Mouse (Mus musculus) embryonic facial prominence, embryonic 15.5 days (tissue): Measurements from ENCODE around the gene Hs3st2. TPM values are rescaled to one million over a fixed set of nuclear protein-coding genes. Genes with fewer than 3 reads are reported as not detected.

Experiments used
- ATAC-seq: fragments of 200-750 bp; cut with Nextera tagmentation; 2 replicates; pipeline ENCODE4 v1.8.0; 2017; ENCODE audit warnings: low read depth, moderate TSS enrichment; ENCODE audit not compliant: insufficient number of reproducible peaks, low FRiP score, low TSS enrichment
- H3K27ac ChIP-seq: fragments of 300-500 bp; sonication (generic); replicated peaks from 2 replicates; pipeline ENCODE4 v1.5.1; 2015; ENCODE audit warnings: mild to moderate bottlenecking, inconsistent platforms
- H3K27me3 ChIP-seq: fragments of 300-500 bp; sonication (generic); 2 replicates; pipeline ENCODE4 v1.6.1; 2015; ENCODE audit warnings: inconsistent platforms
- H3K36me3 ChIP-seq: fragments of 300-500 bp; sonication (generic); 2 replicates; pipeline ENCODE4 v1.6.1; 2015; ENCODE audit warnings: mild to moderate bottlenecking, inconsistent platforms
- H3K4me1 ChIP-seq: fragments of 300-500 bp; sonication (generic); 2 replicates; pipeline ENCODE4 v1.6.1; 2015; ENCODE audit warnings: inconsistent platforms
- H3K4me2 ChIP-seq: fragments of 300-500 bp; sonication (generic); replicated peaks from 2 replicates; pipeline ENCODE4 v1.6.1; 2015; ENCODE audit warnings: mild to moderate bottlenecking, inconsistent platforms
- H3K4me3 ChIP-seq: fragments of 300-500 bp; sonication (generic); replicated peaks from 2 replicates; pipeline ENCODE4 v1.5.1; 2015; ENCODE audit warnings: mild to moderate bottlenecking, inconsistent platforms
- H3K9ac ChIP-seq: fragments of 300-500 bp; sonication (generic); 2 replicates; pipeline ENCODE4 v1.6.1; 2015; ENCODE audit warnings: inconsistent platforms
- H3K9me3 ChIP-seq: fragments of 300-500 bp; sonication (generic); replicated peaks from 2 replicates; pipeline ENCODE4 v1.6.1; 2016; ENCODE audit warnings: inconsistent platforms
- WGBS: fragments of 180-500 bp; shearing (Covaris S2); methylation state at CpG from one replicate; pipeline ENCODE4 v1.1.7; 2015; 5-methylcytosine and 5-hydroxymethylcytosine counted together
- polyA plus RNA-seq: library from polyadenylated mRNA; unstranded; fragments of >200 nt; fragmentation: Nextera tagmentation; extraction: Ambion mirVana; gene quantifications from 2 replicates; pipeline ENCODE4 v1.2.1, GENCODE M21; 2015

The Hs3st2 gene
- polyA plus RNA-seq, 1 experiment from 2014 or later = 0.19 TPM

- H3K4me3 ChIP-seq = no peak overlapping the region
- no peaks in the 10 kb centered on the region for H3K4me1 ChIP-seq
- 81% methylated on average over 6 of the region's 6 CpGs for WGBS
- no peaks in the 10 kb centered on the region for H3K36me3 ChIP-seq
- no peaks in the 10 kb centered on the region for H3K9me3 ChIP-seq
- H3K9ac ChIP-seq = no peak overlapping the region
- no peaks in the 10 kb centered on the region for H3K27me3 ChIP-seq
- no peak overlapping the region for H3K27ac ChIP-seq
- no peak overlapping the region for H3K4me2 ChIP-seq
- no peak for ATAC-seq
These were observed 69.0 kb downstream of the Hs3st2 start for GRCm38 (mm10) chr7:121460626-121461025.

GRCm38 (mm10) chr7:121464441-121464840 lies 72.8 kb downstream of the Hs3st2 start:
- Histone ChIP-seq H3K27me3 (no peaks in the 10 kb centered on the region), H3K4me3 (no peak overlapping the region), H3K27ac (no peak overlapping the region), H3K4me1 (no peaks in the 10 kb centered on the region), H3K9ac (no peak overlapping the region), H3K4me2 (no peak overlapping the region), H3K36me3 (no peaks in the 10 kb centered on the region), H3K9me3 (no peaks in the 10 kb centered on the region)
- no peak for ATAC-seq
- WGBS = 85% methylated on average over 5 of the region's 5 CpGs

GRCm38 (mm10) chr7:121465111-121465510 lies 73.5 kb downstream of the Hs3st2 start:
- no peaks in the 10 kb centered on the region for H3K9me3 ChIP-seq
- no peaks in the 10 kb centered on the region for H3K27me3 ChIP-seq
- no peak overlapping the region for H3K9ac ChIP-seq
- WGBS = 85% methylated on average over 1 of the region's 1 CpGs
- ATAC-seq = no peak
- no peak overlapping the region for H3K27ac ChIP-seq
- 0 out of 2 replicates have a peak, but pooled peaks cover 3% of the 10 kb centered on the region for H3K4me1 ChIP-seq
- H3K4me2 ChIP-seq = no peak overlapping the region
- no peaks in the 10 kb centered on the region for H3K36me3 ChIP-seq
- H3K4me3 ChIP-seq = no peak overlapping the region

GRCm38 (mm10) chr7:121466331-121466730 lies 74.7 kb downstream of the Hs3st2 start:
- no peaks in the 10 kb centered on the region for H3K36me3 ChIP-seq
- no peaks in the 10 kb centered on the region for H3K9me3 ChIP-seq
- no peak overlapping the region for H3K4me3 ChIP-seq
- H3K27me3 ChIP-seq = no peaks in the 10 kb centered on the region
- no peak overlapping the region for H3K4me2 ChIP-seq
- WGBS = 74% methylated on average over 5 of the region's 5 CpGs
- no peak overlapping the region for H3K9ac ChIP-seq
- H3K27ac ChIP-seq = no peak overlapping the region
- 0 out of 2 replicates have a peak, but pooled peaks cover 3% of the 10 kb centered on the region for H3K4me1 ChIP-seq
- ATAC-seq = no peak

GRCm38 (mm10) chr7:121469435-121469834 lies 77.8 kb downstream of the Hs3st2 start:
- WGBS = 45% methylated on average over 3 of the region's 3 CpGs
- Histone ChIP-seq H3K9ac (no peak overlapping the region), H3K4me1 (0 out of 2 replicates have a peak, but pooled peaks cover 3% of the 10 kb centered on the region), H3K9me3 (no peaks in the 10 kb centered on the region), H3K4me2 (no peak overlapping the region), H3K36me3 (no peaks in the 10 kb centered on the region), H3K27me3 (no peaks in the 10 kb centered on the region), H3K4me3 (no peak overlapping the region), H3K27ac (no peak overlapping the region)
- ATAC-seq = no peak

- Histone ChIP-seq H3K9me3 (no peaks in the 10 kb centered on the region), H3K27ac (no peak overlapping the region), H3K36me3 (no peaks in the 10 kb centered on the region), H3K4me2 (no peak overlapping the region), H3K9ac (no peak overlapping the region), H3K27me3 (no peaks in the 10 kb centered on the region), H3K4me1 (no peaks in the 10 kb centered on the region), H3K4me3 (no peak overlapping the region)
- whole genome bisulfite sequencing = 38% methylated on average over 8 of the region's 8 CpGs
- no peak for ATAC-seq
These were observed 86.6 kb downstream of the Hs3st2 start for GRCm38 (mm10) chr7:121478302-121478701.

- H3K36me3 ChIP-seq = no peaks in the 10 kb centered on the region
- 75% methylated on average over 4 of the region's 4 CpGs for WGBS
- no peaks in the 10 kb centered on the region for H3K4me1 ChIP-seq
- H3K27me3 ChIP-seq = no peaks in the 10 kb centered on the region
- ATAC-seq = no peak
- no peak overlapping the region for H3K4me2 ChIP-seq
- no peak overlapping the region for H3K4me3 ChIP-seq
- no peak overlapping the region for H3K9ac ChIP-seq
- no peaks in the 10 kb centered on the region for H3K9me3 ChIP-seq
- no peak overlapping the region for H3K27ac ChIP-seq
These were observed 88.4 kb downstream of the Hs3st2 start for GRCm38 (mm10) chr7:121480106-121480505.

GRCm38 (mm10) chr7:121484590-121484989 lies 92.9 kb downstream of the Hs3st2 start:
- H3K4me2 ChIP-seq = no peak overlapping the region
- no peak overlapping the region for H3K4me3 ChIP-seq
- WGBS = 73% methylated on average over 4 of the region's 4 CpGs
- no peak for ATAC-seq
- no peaks in the 10 kb centered on the region for H3K9me3 ChIP-seq
- no peak overlapping the region for H3K27ac ChIP-seq
- H3K36me3 ChIP-seq = no peaks in the 10 kb centered on the region
- no peaks in the 10 kb centered on the region for H3K27me3 ChIP-seq
- H3K4me1 ChIP-seq = no peaks in the 10 kb centered on the region
- H3K9ac ChIP-seq = no peak overlapping the region

GRCm38 (mm10) chr7:121485266-121485665 lies 93.6 kb downstream of the Hs3st2 start:
- Histone ChIP-seq H3K4me2 (no peak overlapping the region), H3K27ac (no peak overlapping the region), H3K4me1 (no peaks in the 10 kb centered on the region), H3K36me3 (no peaks in the 10 kb centered on the region), H3K27me3 (no peaks in the 10 kb centered on the region), H3K9me3 (no peaks in the 10 kb centered on the region), H3K9ac (no peak overlapping the region), H3K4me3 (no peak overlapping the region)
- no peak for ATAC-seq
- 64% methylated on average over 2 of the region's 2 CpGs for WGBS

GRCm38 (mm10) chr7:121487291-121487690 lies 95.6 kb downstream of the Hs3st2 start:
- 68% methylated on average over 6 of the region's 6 CpGs for WGBS
- Histone ChIP-seq H3K4me2 (no peak overlapping the region), H3K4me1 (no peaks in the 10 kb centered on the region), H3K27ac (no peak overlapping the region), H3K27me3 (no peaks in the 10 kb centered on the region), H3K36me3 (no peaks in the 10 kb centered on the region), H3K9me3 (no peaks in the 10 kb centered on the region), H3K4me3 (no peak overlapping the region), H3K9ac (no peak overlapping the region)
- no peak for ATAC-seq

- H3K4me1 ChIP-seq = no peaks in the 10 kb centered on the region
- no peak overlapping the region for H3K4me3 ChIP-seq
- H3K36me3 ChIP-seq = no peaks in the 10 kb centered on the region
- no peak overlapping the region for H3K9ac ChIP-seq
- no peak overlapping the region for H3K4me2 ChIP-seq
- H3K9me3 ChIP-seq = no peaks in the 10 kb centered on the region
- no peak for ATAC-seq
- 67% methylated on average over 9 of the region's 9 CpGs for WGBS
- H3K27ac ChIP-seq = no peak overlapping the region
- H3K27me3 ChIP-seq = no peaks in the 10 kb centered on the region
These were observed 97.7 kb downstream of the Hs3st2 start for GRCm38 (mm10) chr7:121489401-121489800.

GRCm38 (mm10) chr7:121491455-121492005 lies 99.9 kb downstream of the Hs3st2 start:
- H3K4me2 ChIP-seq = no peak overlapping the region
- H3K27me3 ChIP-seq = no peaks in the 10 kb centered on the region
- no peak overlapping the region for H3K9ac ChIP-seq
- H3K36me3 ChIP-seq = no peaks in the 10 kb centered on the region
- WGBS = 38% methylated on average over 3 of the region's 3 CpGs
- no peak overlapping the region for H3K4me3 ChIP-seq
- H3K9me3 ChIP-seq = no peaks in the 10 kb centered on the region
- H3K27ac ChIP-seq = no peak overlapping the region
- no peaks in the 10 kb centered on the region for H3K4me1 ChIP-seq
- no peak for ATAC-seq
